Mouse (Mus musculus): ENCODE data around the gene Ctnnbl1.

The Ctnnbl1 gene

DNA sequence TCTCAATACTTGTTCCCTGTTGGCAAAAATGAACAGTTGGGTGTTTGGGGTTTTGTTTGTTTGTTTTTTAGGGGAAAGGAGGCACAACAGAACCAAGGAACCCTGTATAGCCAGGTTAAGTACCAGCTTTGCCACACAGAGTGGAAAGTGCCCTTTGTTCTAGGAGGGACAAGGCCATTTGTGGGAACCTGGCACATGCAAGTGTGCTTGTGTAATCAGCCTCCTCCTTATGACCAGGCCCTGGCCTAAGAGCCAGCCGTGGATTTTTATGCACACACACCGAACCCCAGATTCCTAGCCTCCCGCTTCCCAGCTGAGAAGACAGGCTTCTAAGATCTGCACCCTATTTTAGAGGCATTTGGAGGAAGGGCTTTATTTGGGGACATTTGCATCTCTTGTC is 140.2 kb downstream of the Ctnnbl1 start:
- DNase-seq (ENCODE audit: low read depth) = no peak

DNA sequence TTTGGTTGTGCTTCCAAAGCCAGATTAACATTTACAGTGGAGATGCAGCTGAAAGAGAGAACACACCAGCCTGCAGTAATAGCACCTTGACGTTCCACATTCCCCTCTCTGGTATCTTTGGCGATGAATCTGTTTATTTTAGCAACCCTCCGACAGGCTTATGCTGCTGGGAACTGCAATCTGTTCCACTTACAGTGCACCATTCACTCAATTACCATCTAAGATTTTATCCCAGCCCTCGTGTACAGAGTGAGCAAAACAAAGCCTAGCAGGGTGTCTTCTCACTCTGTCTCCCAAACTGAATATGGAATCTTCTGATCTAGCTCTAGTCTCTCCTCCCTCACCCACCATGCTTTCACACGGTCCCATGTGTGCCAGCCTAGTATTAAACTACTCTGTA is 140.8 kb downstream of the Ctnnbl1 start:
- no peak for DNase-seq (ENCODE audit: low read depth)

DNA sequence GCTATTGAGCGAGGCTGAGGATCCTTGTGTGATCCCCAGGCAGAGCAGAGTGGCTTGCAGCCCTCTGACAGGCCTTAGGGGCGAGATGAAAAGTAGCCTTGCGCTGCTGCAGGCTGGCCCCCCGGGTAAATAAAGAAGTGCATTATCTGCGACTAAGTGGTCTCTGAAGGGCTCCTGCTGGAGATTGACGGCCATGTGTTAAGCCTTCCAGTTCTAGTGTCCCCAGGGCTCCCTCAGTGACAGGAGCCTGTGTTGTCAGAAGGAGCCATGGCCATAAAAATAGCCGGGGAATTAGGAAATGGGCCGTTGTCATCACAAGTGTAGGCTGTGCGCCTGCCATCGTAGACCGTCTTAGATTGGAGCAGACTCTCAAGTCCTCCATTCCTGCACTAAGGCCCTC is 144.7 kb downstream of the Ctnnbl1 start:
- no peak for DNase-seq (ENCODE audit: low read depth)

DNA sequence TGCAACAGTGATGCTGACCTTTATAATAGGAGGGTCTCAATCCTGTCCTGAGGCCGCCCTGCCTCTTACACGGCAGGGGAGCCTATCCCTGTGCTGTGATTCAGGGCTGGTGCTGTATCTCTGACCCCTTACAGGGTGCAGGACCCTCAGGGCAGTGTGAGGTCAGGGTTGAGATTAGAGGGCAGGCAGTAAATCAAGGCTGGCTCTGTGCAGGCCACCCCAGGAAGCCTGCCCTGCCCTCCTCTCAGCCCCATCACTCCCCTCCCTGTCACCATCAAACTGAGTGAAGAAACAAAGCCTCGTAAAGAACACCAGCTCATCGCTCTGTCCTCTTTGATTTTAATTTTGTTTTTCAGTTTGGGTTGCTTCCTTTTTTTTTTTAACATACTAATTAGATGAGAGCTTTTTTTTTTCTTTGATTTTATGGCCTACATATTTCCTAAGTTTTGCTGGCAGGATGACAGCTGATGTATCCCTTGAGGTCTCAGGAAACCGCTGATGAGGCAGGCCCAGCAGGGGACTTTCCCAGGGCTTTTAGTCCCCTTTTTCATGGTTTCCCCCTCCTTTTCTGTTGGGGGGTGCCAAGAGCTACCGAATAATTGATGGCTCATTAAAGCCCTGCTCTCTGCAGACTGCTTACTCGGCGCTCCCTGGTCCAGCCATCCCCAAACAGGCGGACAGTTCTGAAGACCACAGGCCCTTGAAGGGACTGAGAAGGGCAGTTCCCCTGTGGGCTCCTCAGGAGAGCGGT is 150.2 kb downstream of the Ctnnbl1 start:
- no peak for DNase-seq (ENCODE audit: low read depth)

DNA sequence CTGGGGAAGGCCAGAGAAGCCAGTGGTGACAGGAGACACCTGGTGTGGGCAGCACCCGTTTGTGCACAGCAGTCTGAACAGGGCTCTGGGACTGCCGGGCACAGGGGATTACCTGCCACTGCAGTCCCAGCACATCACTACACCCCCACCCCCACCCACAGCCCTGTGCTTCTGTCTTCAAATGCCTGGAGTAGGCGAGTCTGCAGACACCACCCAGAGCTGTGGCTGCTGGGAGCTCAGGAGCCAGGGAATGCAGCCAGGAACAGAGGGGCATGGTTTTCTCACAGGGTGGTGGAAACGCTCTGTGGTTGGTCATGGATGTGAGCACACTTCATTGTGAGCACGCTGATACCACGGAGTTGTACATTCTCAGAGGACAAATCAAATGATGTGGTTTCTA is 154.0 kb downstream of the Ctnnbl1 start:
- DNase-seq (ENCODE audit: low read depth) = no peak

DNA sequence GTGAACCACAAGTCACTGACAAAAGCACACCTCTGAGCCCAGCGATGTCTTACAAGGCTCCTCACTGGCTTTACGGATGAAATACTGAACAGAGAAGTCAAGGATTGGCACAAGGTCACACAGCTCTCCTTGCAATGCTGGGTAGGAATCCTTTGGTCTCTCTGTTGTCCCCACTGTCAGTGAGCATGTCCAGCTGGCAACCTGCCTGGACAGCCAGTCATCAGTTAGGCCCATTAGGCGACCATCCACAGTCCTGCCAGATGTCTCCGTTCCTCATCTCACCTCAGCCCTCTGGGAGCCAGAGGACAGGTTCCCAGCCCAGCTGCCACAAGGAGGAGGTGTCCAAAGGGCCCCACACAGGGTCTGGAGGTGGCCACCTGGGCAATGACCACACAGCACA is 159.9 kb downstream of the Ctnnbl1 start:
- no peak for DNase-seq (ENCODE audit: low read depth)

DNA sequence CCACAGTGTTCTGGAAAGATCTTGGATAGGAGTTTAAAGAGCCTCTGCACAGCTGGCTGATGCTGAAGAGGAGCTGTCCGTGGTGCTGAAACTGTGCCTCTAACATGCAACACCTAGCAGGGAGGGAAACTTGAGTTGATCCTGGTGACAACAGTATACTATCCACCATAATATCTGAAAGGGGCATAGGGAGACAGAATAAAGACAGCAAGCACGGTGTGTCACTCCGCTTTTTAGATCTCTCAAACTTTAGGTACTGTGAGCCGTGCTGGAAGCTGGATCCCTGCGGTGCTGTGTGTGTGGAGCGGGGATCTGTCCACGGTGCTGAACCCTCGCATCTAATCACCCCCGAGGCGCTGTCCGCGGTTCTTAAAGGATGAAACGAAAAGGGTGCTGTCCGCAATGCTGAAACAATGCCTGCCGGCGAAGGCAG is 176.0 kb downstream of the Ctnnbl1 start:
- DNase-seq (ENCODE audit: low read depth) = peak; percentile 62

DNA sequence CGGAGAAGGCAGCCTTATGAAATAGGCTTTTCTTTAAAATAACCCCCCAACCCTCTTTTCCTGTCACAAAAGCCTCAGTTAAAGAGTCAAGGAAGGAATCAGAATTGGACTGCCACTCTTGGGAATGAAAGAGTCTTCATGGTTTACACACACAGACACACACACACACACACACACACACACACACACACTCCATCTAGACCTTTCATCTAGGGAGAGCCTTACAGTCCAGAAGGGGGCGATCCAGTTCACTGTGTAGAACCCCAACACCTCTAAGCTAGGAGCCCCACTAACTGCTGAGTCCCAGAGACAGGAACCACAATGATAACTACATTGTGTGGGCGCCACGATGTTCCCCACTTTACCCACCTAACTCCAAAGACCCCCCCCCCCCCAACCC is 176.5 kb downstream of the Ctnnbl1 start:
- DNase-seq (ENCODE audit: low read depth) = no peak

DNA sequence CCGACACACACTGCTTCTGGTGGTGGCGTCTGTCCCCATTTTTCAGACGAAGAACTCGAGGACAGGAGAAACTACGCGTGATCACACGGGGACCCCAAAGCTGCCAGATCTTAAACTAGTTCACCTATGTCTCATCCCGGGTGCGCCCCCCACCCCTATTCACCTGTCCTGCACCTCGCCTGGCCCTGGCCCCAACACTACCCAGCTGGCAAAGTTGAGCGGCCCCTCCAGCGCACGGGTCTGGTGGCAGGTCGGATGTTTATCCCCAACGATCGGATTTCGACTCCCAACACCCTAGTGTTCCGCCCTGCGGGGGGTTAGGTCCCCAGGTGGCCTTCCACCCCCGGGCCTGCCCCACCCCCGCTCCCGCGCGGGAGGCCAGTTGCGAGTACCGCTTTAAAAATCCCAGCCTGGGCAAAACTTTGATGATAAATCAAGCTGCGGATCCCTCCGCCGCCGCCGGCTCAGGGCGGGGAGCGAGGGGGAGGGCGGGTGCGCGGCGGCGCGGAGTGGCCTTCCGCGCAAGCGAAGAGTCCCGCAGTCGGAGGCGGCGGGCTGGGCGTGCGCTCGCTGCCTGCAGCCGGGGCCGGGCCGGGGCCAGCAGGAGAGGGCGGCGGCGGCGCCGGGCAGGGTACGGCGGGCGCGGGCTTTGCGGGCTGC is 177.0 kb downstream of the Ctnnbl1 start, which contains the start of gene Vstm2l:
Vstm2l (plus strand) TSS at position 549 of the 660 bp plus-strand sequence.
- DNase-seq (ENCODE audit: low read depth) = no peak

DNA sequence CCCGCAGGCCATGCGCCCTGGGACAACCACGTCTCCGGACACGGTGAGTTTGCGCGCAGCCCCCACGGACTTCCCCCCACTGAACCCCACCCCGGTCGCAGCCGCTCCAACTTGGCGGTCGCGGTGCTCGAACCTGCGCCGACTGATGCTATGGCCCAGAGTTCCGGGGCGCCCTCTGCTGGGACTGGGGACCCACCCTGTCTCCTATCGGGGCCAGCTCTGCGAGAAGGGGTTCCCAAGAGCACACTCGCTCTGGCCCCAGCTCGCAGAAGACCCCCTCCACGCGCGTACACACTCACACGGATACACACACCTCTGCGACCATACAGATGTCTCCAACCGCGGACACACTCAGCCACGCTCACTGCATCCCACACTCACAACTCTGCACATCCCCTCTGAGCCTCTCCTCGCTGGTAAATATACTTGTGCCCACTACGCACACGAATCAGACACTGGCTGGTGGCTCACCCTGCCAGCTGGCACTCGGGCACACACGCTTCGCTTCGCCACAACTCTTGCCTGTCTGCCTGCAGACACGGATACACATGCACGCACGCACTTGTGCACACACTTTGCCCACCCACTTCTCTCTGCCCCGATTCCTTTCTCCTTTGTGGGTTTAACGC is 177.8 kb downstream of the Ctnnbl1 start:
- DNase-seq (ENCODE audit: low read depth) = no peak

DNA sequence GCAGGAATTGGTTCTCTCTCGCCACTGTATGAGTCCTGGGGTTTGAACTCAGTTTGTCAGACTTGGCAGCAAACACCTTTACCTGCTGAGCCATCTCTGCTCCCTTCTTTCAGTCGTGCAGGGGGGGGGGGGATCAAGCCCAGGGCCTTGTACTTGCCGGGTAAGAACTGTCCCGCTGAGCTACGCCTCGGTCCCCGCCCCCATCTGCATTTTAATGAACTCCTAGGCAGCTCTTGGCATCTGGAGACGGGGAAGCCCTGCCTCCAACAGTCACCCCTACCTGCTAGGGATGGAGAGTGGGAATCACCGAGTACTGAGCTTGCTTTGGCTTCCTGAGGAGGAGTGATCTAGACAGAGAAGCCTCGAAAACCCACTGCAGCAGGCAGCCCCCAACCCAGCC is 181.3 kb downstream of the Ctnnbl1 start:
- DNase-seq (ENCODE audit: low read depth) = no peak

DNA sequence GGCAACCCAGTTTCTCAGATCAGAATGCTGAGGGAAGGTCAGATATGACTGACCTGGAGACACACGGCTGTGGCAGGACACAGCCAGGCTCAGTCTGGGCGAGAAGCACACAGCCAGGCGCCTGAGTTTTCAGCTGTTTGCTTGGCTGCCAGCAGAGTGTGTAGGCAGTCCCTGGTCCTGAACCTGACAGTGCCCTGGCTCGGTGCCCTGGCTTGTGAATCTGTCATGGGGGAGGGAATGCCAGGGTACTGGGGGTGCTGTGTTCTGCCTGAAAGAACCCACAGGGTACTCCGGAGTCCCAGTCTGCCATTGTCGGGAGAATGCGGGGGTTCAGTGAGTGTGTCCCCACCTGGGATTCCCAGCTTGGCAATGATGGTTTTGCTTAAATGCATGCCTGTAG is 184.3 kb downstream of the Ctnnbl1 start:
- DNase-seq (ENCODE audit: low read depth) = no peak

DNA sequence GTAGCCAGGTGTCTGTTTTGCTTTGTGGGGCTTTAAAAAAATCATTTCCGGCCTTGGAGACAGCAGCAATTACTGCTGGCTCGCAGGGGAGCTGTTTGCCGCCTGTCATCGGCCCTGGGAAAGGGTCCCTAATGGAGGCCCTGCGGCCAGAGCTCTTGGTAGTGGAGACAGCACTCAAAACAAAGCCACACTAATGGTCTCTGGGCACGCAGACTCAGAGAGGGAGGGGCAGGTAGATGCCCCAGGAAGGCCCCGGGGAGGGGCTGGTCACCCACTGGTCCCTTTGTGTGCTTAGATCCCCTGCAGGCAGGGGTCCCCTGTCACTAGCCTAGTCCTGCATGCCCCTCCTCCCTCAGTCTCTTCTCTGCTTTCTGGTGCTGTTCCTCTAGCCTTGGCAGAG is 186.2 kb downstream of the Ctnnbl1 start:
- no peak for DNase-seq (ENCODE audit: low read depth)

DNA sequence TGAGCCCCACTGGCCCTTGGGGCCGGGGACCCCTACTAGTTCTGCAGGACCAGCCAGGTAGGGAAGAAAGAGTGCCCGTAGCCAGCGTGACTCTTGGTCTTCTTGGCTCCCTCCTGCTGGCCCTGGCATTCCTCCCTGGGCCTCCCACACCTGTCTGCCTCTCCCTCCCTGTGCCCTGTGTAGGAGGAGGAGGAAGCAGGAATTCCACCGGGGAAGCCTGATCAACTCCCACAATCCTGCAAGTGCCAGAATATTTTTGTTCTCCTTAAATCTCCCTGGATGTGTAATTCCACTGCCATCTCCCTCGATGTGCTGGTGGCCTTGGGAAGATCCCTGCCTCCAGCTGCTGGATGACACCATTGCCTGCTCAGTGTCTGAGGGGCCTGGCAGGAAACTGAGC is 187.3 kb downstream of the Ctnnbl1 start:
- DNase-seq (ENCODE audit: low read depth) = no peak

DNA sequence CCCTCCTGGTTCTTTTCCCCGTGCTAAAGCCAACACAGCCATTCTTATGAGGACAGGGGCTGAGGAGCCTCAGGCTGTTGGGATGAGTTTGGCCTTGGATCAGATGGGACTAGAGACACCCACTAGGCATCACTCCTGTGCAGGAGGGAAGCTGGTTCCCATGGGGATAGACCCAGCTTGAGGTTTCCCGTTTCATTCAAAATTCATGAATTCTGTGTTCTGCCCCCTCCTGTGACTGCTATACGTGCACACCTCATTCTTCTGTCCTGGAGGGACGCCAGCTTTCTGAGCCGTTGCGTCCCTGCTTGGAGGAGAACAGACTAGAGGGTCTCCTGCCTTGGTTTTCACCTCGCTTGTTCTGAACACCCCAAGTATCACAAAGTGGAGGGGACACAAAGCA is 189.3 kb downstream of the Ctnnbl1 start:
- DNase-seq (ENCODE audit: low read depth) = no peak

DNA sequence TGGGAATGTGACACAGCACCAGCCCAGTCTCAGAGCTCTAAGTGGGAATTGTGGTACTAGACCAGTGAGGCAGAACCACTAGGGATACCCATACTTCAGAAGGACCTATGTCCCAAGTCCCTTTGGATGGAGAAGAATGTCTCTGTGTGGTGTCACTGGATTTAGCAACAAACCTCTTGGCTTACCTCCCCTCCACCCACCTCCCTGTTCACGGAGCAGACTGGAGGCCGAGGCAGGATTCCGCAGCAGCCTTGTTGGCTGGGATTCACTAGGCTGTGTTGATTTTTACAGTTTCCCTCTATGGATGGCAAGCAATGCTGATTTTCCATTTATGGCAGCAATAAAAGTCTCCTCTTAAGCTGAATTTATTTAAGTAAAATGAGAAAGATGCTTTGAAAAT is 189.7 kb downstream of the Ctnnbl1 start:
- DNase-seq (ENCODE audit: low read depth) = no peak

DNA sequence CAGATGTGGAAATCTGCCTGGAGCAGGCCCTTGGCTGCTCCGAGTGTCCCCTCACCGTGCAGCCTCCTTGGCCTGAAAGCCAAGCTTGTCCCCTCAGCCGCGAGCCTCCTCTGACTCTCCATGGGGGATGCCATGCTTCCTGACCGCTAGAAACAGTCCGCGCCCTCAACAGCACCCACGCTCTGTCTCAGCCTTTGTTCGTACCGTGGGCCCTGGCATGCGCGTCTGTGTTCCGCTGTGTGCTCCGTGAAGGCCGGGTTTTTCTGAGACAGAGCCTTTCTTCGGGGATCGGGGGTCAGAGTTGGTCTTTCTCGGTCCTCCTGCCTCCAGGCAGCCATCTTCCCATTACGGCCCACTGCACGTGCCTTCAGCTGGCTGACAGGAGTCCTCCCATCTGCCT is 190.2 kb downstream of the Ctnnbl1 start:
- no peak for DNase-seq (ENCODE audit: low read depth)

DNA sequence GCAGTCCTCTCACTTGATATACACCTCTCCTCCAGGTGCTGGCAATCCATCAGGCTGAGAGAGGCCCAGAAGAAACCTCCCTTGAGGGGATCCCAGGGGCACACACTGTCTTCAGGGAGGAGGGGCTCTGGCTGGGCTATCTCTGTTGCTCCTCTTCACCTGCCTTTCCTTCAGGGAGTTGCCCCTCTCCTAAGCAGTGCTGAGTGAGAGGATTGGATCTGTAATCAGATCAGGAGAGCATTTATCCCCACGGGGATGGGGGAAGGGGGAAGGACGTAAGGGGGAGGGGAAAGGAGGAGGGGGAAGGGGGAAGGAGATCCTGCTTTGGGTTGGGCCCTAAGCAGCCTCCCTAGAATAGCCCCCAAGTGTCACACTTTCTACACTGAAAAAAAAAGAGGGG is 190.6 kb downstream of the Ctnnbl1 start:
- no peak for DNase-seq (ENCODE audit: low read depth)

DNA sequence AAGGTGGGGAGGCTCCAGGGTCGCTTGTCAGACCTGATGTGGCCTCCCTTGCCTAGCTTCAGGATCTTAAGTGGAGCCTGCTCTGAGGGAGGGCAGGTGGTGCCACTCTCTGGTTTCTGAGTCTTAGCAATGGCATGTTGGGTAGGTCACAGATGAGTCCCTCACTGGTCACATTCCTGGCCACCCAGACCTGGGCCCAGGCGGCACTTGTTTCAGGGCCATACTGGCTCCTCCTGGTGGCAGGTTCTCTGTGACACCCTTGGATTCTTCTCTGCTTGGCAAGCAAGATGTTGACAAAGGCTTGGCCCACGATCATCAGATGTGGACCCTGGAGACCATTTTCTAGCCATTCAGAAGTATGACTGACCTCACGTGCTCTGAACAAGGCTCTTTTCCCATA is 195.5 kb downstream of the Ctnnbl1 start:
- DNase-seq (ENCODE audit: low read depth) = no peak

DNA sequence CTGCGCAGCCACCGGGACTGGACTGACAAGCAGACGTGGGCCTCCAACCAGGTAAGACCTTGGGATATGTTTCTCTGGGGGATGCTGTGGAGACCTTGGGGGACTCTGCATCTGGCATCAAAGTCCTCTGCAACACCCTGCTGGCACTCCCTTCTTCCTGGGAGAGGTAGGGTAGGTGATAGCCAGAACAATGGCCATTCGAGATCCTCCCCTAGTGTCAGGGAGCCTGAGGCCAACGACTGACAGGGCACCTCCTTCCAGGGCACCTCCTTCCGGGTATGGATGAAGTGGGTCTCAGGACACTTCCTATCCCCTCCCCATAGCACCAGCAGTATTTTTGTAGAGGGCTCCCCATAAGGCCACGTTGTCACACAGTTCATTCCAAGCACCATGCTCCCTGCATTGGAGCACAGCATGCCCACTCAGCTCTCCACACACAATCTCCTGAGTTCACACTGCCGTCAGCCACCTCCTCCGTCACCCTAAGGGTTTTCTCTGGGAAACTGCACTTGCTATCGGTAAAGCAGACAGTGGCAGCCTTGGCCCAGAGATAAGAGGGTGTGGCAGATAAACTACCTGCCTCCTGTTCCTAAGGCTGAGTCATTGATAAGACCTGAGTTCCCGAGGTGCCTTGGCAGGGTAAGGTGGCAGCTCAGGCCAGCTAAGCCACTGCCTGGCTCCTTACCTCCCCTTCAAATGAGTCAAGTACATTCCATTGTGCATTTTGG is 198.4 kb downstream of the Ctnnbl1 start:
- DNase-seq (ENCODE audit: low read depth) = no peak

DNA sequence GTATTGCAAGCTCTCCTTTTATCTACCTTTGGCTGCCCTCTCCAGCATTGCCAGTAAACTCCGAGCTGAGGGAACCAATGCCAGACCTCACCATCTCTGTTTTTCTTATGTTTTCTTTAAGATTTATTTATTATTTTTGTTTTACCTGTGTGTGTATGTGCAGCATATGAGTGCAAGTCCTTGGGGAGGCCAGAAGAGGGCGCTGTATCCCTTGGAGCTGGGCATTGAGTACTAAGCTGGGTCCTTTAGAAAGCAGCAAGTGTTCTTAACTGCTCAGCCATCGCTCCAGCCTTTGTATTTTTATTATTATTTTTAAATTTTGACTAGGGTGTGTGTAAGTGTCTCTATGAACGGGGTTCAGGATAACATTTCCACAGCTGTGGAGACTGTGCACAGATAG is 199.5 kb downstream of the Ctnnbl1 start:
- DNase-seq (ENCODE audit: low read depth) = no peak

DNA sequence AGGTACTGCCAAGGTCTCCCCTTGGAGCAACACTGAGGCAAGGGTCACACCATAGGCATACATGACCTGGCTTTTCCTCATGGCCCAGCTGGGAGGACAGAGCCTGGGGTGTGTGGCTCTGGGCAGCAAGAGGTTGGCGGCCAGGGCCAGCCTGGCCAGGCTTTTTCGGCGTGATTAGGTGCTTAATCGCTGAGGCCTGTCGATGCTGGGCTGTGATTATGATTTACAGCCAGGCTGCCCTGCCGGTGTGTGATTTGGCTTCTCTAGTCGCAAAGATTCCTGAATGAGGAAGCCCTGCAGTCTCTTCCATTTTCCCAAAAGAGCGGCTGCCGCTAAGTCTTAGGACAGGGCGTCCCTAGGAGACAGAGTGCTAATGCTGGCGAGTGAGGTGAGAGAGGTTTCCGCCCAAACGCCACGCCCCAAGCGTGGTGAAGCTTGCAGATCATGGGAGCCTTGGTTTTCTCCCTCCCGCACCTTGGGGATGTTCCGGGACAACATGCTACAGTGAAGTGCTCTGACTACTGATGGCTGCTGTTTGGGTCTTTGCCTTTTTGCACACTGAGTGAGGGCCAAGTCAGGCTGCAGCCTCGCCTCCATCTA is 203.5 kb downstream of the Ctnnbl1 start:
- no peak for DNase-seq (ENCODE audit: low read depth)

All from fibroblast of lung, adult 2 months (primary cell).